Mouse (Mus musculus) embryonic facial prominence, embryonic 11.5 days (tissue): ENCODE data around the gene Agbl4. TPM values are rescaled to one million over a fixed set of nuclear protein-coding genes. Genes with fewer than 3 reads are reported as not detected.
A peak's percentile ranks its signal among the peaks of the same experiment; 100 is the strongest.

Experiments
- ATAC-seq: fragments of 200-750 bp; cut with Nextera tagmentation; replicated peaks from 2 replicates; pipeline ENCODE4 v1.8.0; 2017; ENCODE audit warnings: low read depth; ENCODE audit not compliant: insufficient number of reproducible peaks, low FRiP score, low TSS enrichment
- DNase-seq: peaks from one replicate; pipeline ENCODE4 v3.0.0-alpha.2; 2015; ENCODE audit warnings: low spot score
- H3K27ac ChIP-seq: fragments of 300-500 bp; sonication (generic); replicated peaks from 2 replicates; pipeline ENCODE4 v1.5.1; 2014; ENCODE audit warnings: mild to moderate bottlenecking, low read depth, low read length, control low read depth
- H3K27me3 ChIP-seq: fragments of 300-500 bp; sonication (generic); 2 replicates; pipeline ENCODE4 v1.6.1; 2014; ENCODE audit warnings: mild to moderate bottlenecking, low read length, moderate library complexity, mixed read lengths; ENCODE audit not compliant: control insufficient read depth, insufficient read depth
- H3K36me3 ChIP-seq: fragments of 300-500 bp; sonication (generic); replicated peaks from 2 replicates; pipeline ENCODE4 v1.6.1; 2014; ENCODE audit warnings: low read depth, mild to moderate bottlenecking, low read length, moderate library complexity, mixed read lengths; ENCODE audit not compliant: control insufficient read depth, insufficient read depth
- H3K4me1 ChIP-seq: fragments of 300-500 bp; sonication (generic); 2 replicates; pipeline ENCODE4 v1.6.1; 2014; ENCODE audit warnings: low read length, mixed read lengths; ENCODE audit not compliant: control insufficient read depth, insufficient read depth
- H3K4me2 ChIP-seq: fragments of 300-500 bp; sonication (generic); 2 replicates; pipeline ENCODE4 v1.6.1; 2014; ENCODE audit warnings: low read depth, mild to moderate bottlenecking, control low read depth, low read length, moderate library complexity
- H3K4me3 ChIP-seq: fragments of 300-500 bp; sonication (generic); 2 replicates; pipeline ENCODE4 v1.5.1; 2014; ENCODE audit warnings: low read depth, low read length, control low read depth
- H3K9ac ChIP-seq: fragments of 300-500 bp; sonication (generic); replicated peaks from 2 replicates; pipeline ENCODE4 v1.6.1; 2014; ENCODE audit warnings: mild to moderate bottlenecking, control low read depth, low read length
- H3K9me3 ChIP-seq: fragments of 300-500 bp; sonication (generic); replicated peaks from 2 replicates; pipeline ENCODE4 v1.6.1; 2016; ENCODE audit warnings: mild to moderate bottlenecking, low read length, inconsistent platforms, mixed read lengths; ENCODE audit not compliant: control insufficient read depth
- WGBS: fragments of 180-500 bp; shearing (Covaris S2); extraction: QIAGEN DNeasy Blood & Tissue Kit; methylation state at CpG from one replicate; pipeline ENCODE4 v1.1.7; 2014; 5-methylcytosine and 5-hydroxymethylcytosine counted together
- polyA plus RNA-seq: library from polyadenylated mRNA; unstranded; fragments of >200 nt; fragmentation: Nextera tagmentation; extraction: Ambion mirVana; gene quantifications from 2 replicates; pipeline ENCODE4 v1.2.1, GENCODE M21; 2014

Agbl4 gene
- polyA plus RNA-seq, 1 experiment from 2014 or later: 0.98 TPM

- no peak for DNase-seq
Measured at GRCm38 (mm10) chr4:110921013-110921412, 523.6 kb downstream of the Agbl4 start.

GRCm38 (mm10) chr4:111001641-111002040 lies 604.2 kb downstream of the Agbl4 start:
- H3K4me3 ChIP-seq: no peak overlapping the region
- no peak overlapping the region for H3K27ac ChIP-seq
- H3K9me3 ChIP-seq: no peaks in the 10 kb centered on the region
- 70% methylated on average over 2 of the region's 2 CpGs for WGBS
- no peak overlapping the region for H3K9ac ChIP-seq
- DNase-seq (no peak), ATAC-seq (no peak)
- no peaks in the 10 kb centered on the region for H3K4me1 ChIP-seq
- H3K36me3 ChIP-seq: no peaks in the 10 kb centered on the region
- H3K27me3 ChIP-seq: no peaks in the 10 kb centered on the region
- H3K4me2 ChIP-seq: no peak overlapping the region

More at GRCm38 (mm10) chr4:110921013-110921412, 523.6 kb downstream of the Agbl4 start:
- Histone ChIP-seq H3K4me2 (no peak overlapping the region), H3K4me1 (no peaks in the 10 kb centered on the region), H3K27me3 (no peaks in the 10 kb centered on the region), H3K9me3 (no peaks in the 10 kb centered on the region), H3K9ac (no peak overlapping the region), H3K4me3 (no peak overlapping the region), H3K27ac (no peak overlapping the region), H3K36me3 (no peaks in the 10 kb centered on the region)
- 86% methylated on average over 3 of the region's 3 CpGs for WGBS
- ATAC-seq: no peak

GRCm38 (mm10) chr4:111004719-111005479 lies 607.4 kb downstream of the Agbl4 start:
- H3K9ac ChIP-seq: no peak overlapping the region
- no peak overlapping the region for H3K4me3 ChIP-seq
- H3K4me2 ChIP-seq: no peak overlapping the region
- ATAC-seq (no peak), DNase-seq (no peak)
- H3K27me3 ChIP-seq: no peaks in the 10 kb centered on the region
- no peaks in the 10 kb centered on the region for H3K36me3 ChIP-seq
- H3K4me1 ChIP-seq: no peaks in the 10 kb centered on the region
- WGBS: 63% methylated on average over 1 of the region's 1 CpGs
- H3K27ac ChIP-seq: no peak overlapping the region
- H3K9me3 ChIP-seq: no peaks in the 10 kb centered on the region

GRCm38 (mm10) chr4:111019376-111019775 lies 621.9 kb downstream of the Agbl4 start:
- Histone ChIP-seq H3K9me3 (no peaks in the 10 kb centered on the region), H3K4me2 (no peak overlapping the region), H3K4me1 (no peaks in the 10 kb centered on the region), H3K27me3 (no peaks in the 10 kb centered on the region), H3K9ac (no peak overlapping the region), H3K4me3 (no peak overlapping the region), H3K27ac (no peak overlapping the region), H3K36me3 (no peaks in the 10 kb centered on the region)
- DNase-seq (no peak), ATAC-seq (no peak)
- 91% methylated on average over 4 of the region's 4 CpGs for WGBS

GRCm38 (mm10) chr4:111067330-111067729 lies 669.9 kb downstream of the Agbl4 start:
- no peaks in the 10 kb centered on the region for H3K27me3 ChIP-seq
- 92% methylated on average over 3 of the region's 3 CpGs for WGBS
- no peak for ATAC-seq

GRCm38 (mm10) chr4:111073738-111074497 lies 676.5 kb downstream of the Agbl4 start:
- H3K9me3 ChIP-seq: no peaks in the 10 kb centered on the region
- no peaks in the 10 kb centered on the region for H3K4me1 ChIP-seq
- no peak overlapping the region for H3K9ac ChIP-seq
- H3K27me3 ChIP-seq: no peaks in the 10 kb centered on the region
- H3K27ac ChIP-seq: no peak overlapping the region
- ATAC-seq: no peak
- DNase-seq: no peak
- WGBS: 63% methylated on average over 6 of the region's 7 CpGs
- no peaks in the 10 kb centered on the region for H3K36me3 ChIP-seq
- H3K4me2 ChIP-seq: no peak overlapping the region
- no peak overlapping the region for H3K4me3 ChIP-seq

More at GRCm38 (mm10) chr4:111067330-111067729, 669.9 kb downstream of the Agbl4 start:
- Histone ChIP-seq H3K9me3 (no peaks in the 10 kb centered on the region), H3K4me1 (no peaks in the 10 kb centered on the region), H3K36me3 (no peaks in the 10 kb centered on the region), H3K27ac (no peak overlapping the region), H3K4me3 (no peak overlapping the region), H3K9ac (no peak overlapping the region), H3K4me2 (no peak overlapping the region)
- DNase-seq: no peak

GRCm38 (mm10) chr4:111074701-111075154 lies 677.3 kb downstream of the Agbl4 start:
- no peak overlapping the region for H3K4me3 ChIP-seq
- no peaks in the 10 kb centered on the region for H3K36me3 ChIP-seq
- no peak overlapping the region for H3K4me2 ChIP-seq
- WGBS: 78% methylated on average over 5 of the region's 6 CpGs
- no peak overlapping the region for H3K27ac ChIP-seq
- H3K27me3 ChIP-seq: no peaks in the 10 kb centered on the region
- no peaks in the 10 kb centered on the region for H3K9me3 ChIP-seq
- H3K4me1 ChIP-seq: no peaks in the 10 kb centered on the region
- DNase-seq: no peak
- ATAC-seq: peak; percentile 52; the same call in 1 of the 2 replicates
- H3K9ac ChIP-seq: no peak overlapping the region

- no peak for DNase-seq
- H3K27ac ChIP-seq: no peak overlapping the region
- H3K4me3 ChIP-seq: no peak overlapping the region
- H3K27me3 ChIP-seq: no peaks in the 10 kb centered on the region
- no peaks in the 10 kb centered on the region for H3K36me3 ChIP-seq
- H3K9ac ChIP-seq: no peak overlapping the region
- WGBS: 86% methylated on average over 3 of the region's 3 CpGs
- no peaks in the 10 kb centered on the region for H3K9me3 ChIP-seq
- no peak overlapping the region for H3K4me2 ChIP-seq
- ATAC-seq: peak; percentile 52; the same call in 1 of the 2 replicates
- no peaks in the 10 kb centered on the region for H3K4me1 ChIP-seq
Measured at GRCm38 (mm10) chr4:111077810-111078209, 680.3 kb downstream of the Agbl4 start.
